Comparison of ENCODE assay signal across 20 mouse cellular contexts in genomic region chr2:73682500-73682899, GRCm38 (mm10).
"Had no signal": no experiment of that assay in that cellular context is flagged by ENCODE, and none has a peak within 500 bp of the region (broad histone marks: within the 10 kb centered on the region; RNA-seq: fewer than 3 reads in every experiment).

No protein-coding gene starts in this region.

- ATAC-seq: liver, postnatal 0 days; lung, postnatal 0 days; midbrain, embryonic 15.5 days had no signal

- DNase-seq: kidney, adult 2 months; kidney, postnatal 25 days; left cerebral cortex, postnatal 4 days; liver, postnatal 0 days; lung, embryonic 14.5 days; right cerebral cortex, adult 18-20 months; right cerebral cortex, postnatal 14 days; right cerebral cortex, postnatal 4 days; thymus, adult 2 months; thymus, postnatal 25 days had no signal

- H3K4me2 ChIP-seq: liver, embryonic 11.5 days; lung, embryonic 14.5 days; midbrain, embryonic 12.5 days; midbrain, embryonic 15.5 days; neural tube, embryonic 12.5 days; neural tube, embryonic 15.5 days had no signal

- H3K27me3 ChIP-seq: midbrain, embryonic 12.5 days; midbrain, embryonic 15.5 days; neural tube, embryonic 12.5 days; neural tube, embryonic 15.5 days had no signal

- H3K9me3 ChIP-seq: midbrain, embryonic 12.5 days; midbrain, embryonic 15.5 days; neural tube, embryonic 12.5 days; neural tube, embryonic 15.5 days had no signal

- H3K9ac ChIP-seq: liver, embryonic 14.5 days; liver, postnatal 0 days; lung, embryonic 14.5 days; midbrain, embryonic 12.5 days; midbrain, embryonic 15.5 days; neural tube, embryonic 12.5 days; neural tube, embryonic 15.5 days had no signal

- H3K4me3 ChIP-seq: midbrain, embryonic 12.5 days; midbrain, embryonic 15.5 days; neural tube, embryonic 12.5 days; neural tube, embryonic 15.5 days had no signal

- H3K27ac ChIP-seq: kidney, postnatal 0 days; liver, embryonic 14.5 days; macrophage; midbrain, embryonic 12.5 days; midbrain, embryonic 15.5 days; neural tube, embryonic 12.5 days; neural tube, embryonic 15.5 days; stomach, postnatal 0 days had no signal

- H3K4me1 ChIP-seq: midbrain, embryonic 12.5 days; midbrain, embryonic 15.5 days; neural tube, embryonic 12.5 days; neural tube, embryonic 15.5 days had no signal

- H3K36me3 ChIP-seq: midbrain, embryonic 12.5 days; midbrain, embryonic 15.5 days; neural tube, embryonic 12.5 days; neural tube, embryonic 15.5 days had no signal
